Mouse (Mus musculus) MEL (cell line): ENCODE results near the gene Gpr142. TPM values are rescaled to one million over a fixed set of nuclear protein-coding genes. Genes with fewer than 3 reads are reported as not detected.

Source experiments
- DNase-seq: peaks from one replicate; pipeline ENCODE4 v3.0.0; 2011; ENCODE audit warnings: low read depth, low spot score
- H3K27ac ChIP-seq: 2 replicates; pipeline ENCODE4 v1.5.1; 2012; ENCODE audit warnings: low read depth, mild to moderate bottlenecking, control low read depth, low read length, moderate library complexity; ENCODE audit not compliant: control insufficient read depth
- H3K27me3 ChIP-seq, 2 experiments: fragments of 150-350 bp in 1 of 2; sonication (generic) in 1 of 2; 2 replicates each; pipeline ENCODE4 v1.6.1; 2012; ENCODE audit warnings: low read length in 2 of 2, mild to moderate bottlenecking in 2 of 2, improper control_type of control experiment in 1 of 2, moderate library complexity in 1 of 2; ENCODE audit not compliant: insufficient read depth in 2 of 2, control insufficient read depth in 1 of 2
- H3K36me3 ChIP-seq, 2 experiments: 2 replicates each; pipeline ENCODE4 v1.6.1; 2012 to 2014; ENCODE audit warnings: low read length in 2 of 2, improper control_type of control experiment in 1 of 2, inconsistent platforms in 1 of 2, mild to moderate bottlenecking in 1 of 2; ENCODE audit not compliant: insufficient read depth in 2 of 2, control insufficient read depth in 1 of 2
- H3K4me1 ChIP-seq, 2 experiments: fragments of 150-350 bp in 1 of 2; sonication (generic) in 1 of 2; 2 replicates each; pipeline ENCODE4 v1.6.1; 2012; ENCODE audit warnings: low read length in 2 of 2, improper control_type of control experiment in 1 of 2, mild to moderate bottlenecking in 1 of 2; ENCODE audit not compliant: insufficient read depth in 2 of 2, control insufficient read depth in 1 of 2
- H3K4me3 ChIP-seq, 2 experiments: fragments of 150-350 bp in 1 of 2; sonication (generic) in 1 of 2; 2 replicates each; pipeline ENCODE4 v1.5.1; 2012; ENCODE audit warnings: low read depth in 2 of 2, low read length in 2 of 2, mild to moderate bottlenecking in 2 of 2, moderate library complexity in 2 of 2, control low read depth in 1 of 2, improper control_type of control experiment in 1 of 2; ENCODE audit not compliant: control insufficient read depth in 1 of 2, insufficient read depth in 1 of 2
- H3K79me2 ChIP-seq: 2 replicates; pipeline ENCODE4 v1.6.1; 2012; ENCODE audit warnings: mild to moderate bottlenecking, low read length, moderate library complexity; ENCODE audit not compliant: control insufficient read depth, poor library complexity, insufficient read depth
- H3K9ac ChIP-seq: 2 replicates; pipeline ENCODE4 v1.6.1; 2012; ENCODE audit warnings: low read depth, mild to moderate bottlenecking, control low read depth, low read length, moderate library complexity; ENCODE audit not compliant: control insufficient read depth, poor library complexity, severe bottlenecking
- H3K9me3 ChIP-seq: fragments of 150-350 bp; sonication (generic); replicated peaks from 2 replicates; pipeline ENCODE4 v1.6.1; 2012; ENCODE audit warnings: mild to moderate bottlenecking, low read length, improper control_type of control experiment, moderate library complexity; ENCODE audit not compliant: insufficient read depth
- CTCF ChIP-seq, 3 experiments: IDR thresholded peaks in 2 of 3; conservative IDR thresholded peaks in 1 of 3; 2 replicates each; pipeline ENCODE4 v1.5.1; 2011 to 2012; ENCODE audit warnings: low read length in 3 of 3, low read depth in 2 of 3, mild to moderate bottlenecking in 2 of 3, improper control_type of control experiment in 1 of 3, inconsistent platforms in 1 of 3, mixed read lengths in 1 of 3, moderate library complexity in 1 of 3; ENCODE audit not compliant: control insufficient read depth in 1 of 3, insufficient read depth in 1 of 3, poor library complexity in 1 of 3, severe bottlenecking in 1 of 3
- E2F4 ChIP-seq: IDR thresholded peaks from 2 replicates; pipeline ENCODE4 v1.6.1; 2011; ENCODE audit warnings: low read depth, low read length, improper control_type of control experiment, borderline replicate concordance
- EP300 ChIP-seq, 2 experiments: IDR thresholded peaks; 2 replicates each; pipeline ENCODE4 v1.6.1; 2011; ENCODE audit warnings: improper control_type of control experiment in 2 of 2, low read length in 2 of 2, low read depth in 1 of 2, mild to moderate bottlenecking in 1 of 2
- ETS1 ChIP-seq: IDR thresholded peaks from 2 replicates; pipeline ENCODE4 v1.6.1; 2012; ENCODE audit warnings: low read depth, mild to moderate bottlenecking, inconsistent platforms, low read length, improper control_type of control experiment, moderate library complexity
- GABPA ChIP-seq: IDR thresholded peaks from 2 replicates; pipeline ENCODE4 v1.6.1; 2012; ENCODE audit warnings: low read depth, mild to moderate bottlenecking, inconsistent platforms, low read length, improper control_type of control experiment, moderate library complexity
- HCFC1 ChIP-seq: IDR thresholded peaks from 2 replicates; pipeline ENCODE4 v1.6.1; 2012; ENCODE audit warnings: low read depth, mild to moderate bottlenecking, inconsistent platforms, low read length, improper control_type of control experiment, moderate library complexity
- KAT2A ChIP-seq: conservative IDR thresholded peaks from 2 replicates; pipeline ENCODE4 v1.6.1; 2012; ENCODE audit warnings: low read depth, low read length, improper control_type of control experiment, inconsistent platforms
- MAX ChIP-seq: IDR thresholded peaks from 2 replicates; pipeline ENCODE4 v1.6.1; 2011; ENCODE audit warnings: low read length, improper control_type of control experiment
- MEF2A ChIP-seq: IDR thresholded peaks from 2 replicates; pipeline ENCODE4 v1.6.1; 2014; ENCODE audit warnings: low read depth, mild to moderate bottlenecking, inconsistent platforms, low read length, improper control_type of control experiment; ENCODE audit not compliant: poor library complexity, insufficient replicate concordance, severe bottlenecking; ENCODE audit errors: extremely low read depth
- MYB ChIP-seq: IDR thresholded peaks from 2 replicates; pipeline ENCODE4 v1.6.1; 2011; ENCODE audit warnings: mild to moderate bottlenecking, low read depth, low read length, improper control_type of control experiment
- MYC ChIP-seq: IDR thresholded peaks from 2 replicates; pipeline ENCODE4 v1.6.1; 2011; ENCODE audit warnings: low read depth, mild to moderate bottlenecking, low read length, improper control_type of control experiment, moderate library complexity
- POLR2AphosphoS5 ChIP-seq: IDR thresholded peaks from 2 replicates; pipeline ENCODE4 v1.6.1; 2012; ENCODE audit warnings: low read depth, borderline replicate concordance, mild to moderate bottlenecking, inconsistent platforms, low read length, moderate library complexity, mixed read lengths
- RAD21 ChIP-seq: IDR thresholded peaks from 2 replicates; pipeline ENCODE4 v1.6.1; 2011; ENCODE audit warnings: mild to moderate bottlenecking, low read depth, low read length, improper control_type of control experiment
- SMC3 ChIP-seq: IDR thresholded peaks from 2 replicates; pipeline ENCODE4 v1.6.1; 2011; ENCODE audit warnings: low read depth, low read length, improper control_type of control experiment
- TAL1 ChIP-seq: IDR thresholded peaks from 2 replicates; pipeline ENCODE4 v1.6.1; 2012; ENCODE audit warnings: mild to moderate bottlenecking, inconsistent platforms, low read length, moderate library complexity, mixed read lengths
- TBP ChIP-seq: IDR thresholded peaks from 2 replicates; pipeline ENCODE4 v1.8.0; 2011; ENCODE audit warnings: low read depth, low read length, improper control_type of control experiment
- TCF12 ChIP-seq: IDR thresholded peaks from 2 replicates; pipeline ENCODE4 v1.6.1; 2014; ENCODE audit warnings: low read depth, mild to moderate bottlenecking, inconsistent platforms, low read length, improper control_type of control experiment, moderate library complexity
- UBTF ChIP-seq: IDR thresholded peaks from 2 replicates; pipeline ENCODE4 v1.6.1; 2012; ENCODE audit warnings: low read depth, mild to moderate bottlenecking, inconsistent platforms, low read length, improper control_type of control experiment, moderate library complexity, borderline replicate concordance; ENCODE audit not compliant: insufficient read depth
- USF2 ChIP-seq, 2 experiments: IDR thresholded peaks; 2 replicates each; pipeline ENCODE4 v1.6.1; 2011 to 2012; ENCODE audit warnings: improper control_type of control experiment in 2 of 2, low read length in 2 of 2, borderline replicate concordance in 1 of 2, inconsistent platforms in 1 of 2, low read depth in 1 of 2, mild to moderate bottlenecking in 1 of 2; ENCODE audit not compliant: insufficient read depth in 1 of 2
- ZMIZ1 ChIP-seq: IDR thresholded peaks from 2 replicates; pipeline ENCODE4 v1.6.1; 2012; ENCODE audit warnings: low read depth, mild to moderate bottlenecking, inconsistent platforms, low read length, improper control_type of control experiment, moderate library complexity
- polyA plus RNA-seq, 2 experiments: library from polyadenylated mRNA; stranded (reverse) in 1 of 2; unstranded in 1 of 2; fragments of >175 nt in 1 of 2; fragments of >200 nt in 1 of 2; gene quantifications; 2 replicates each; pipeline versions ENCODE4 v1.2.1 to v1.2.4; 2012; ENCODE audit warnings: low replicate concordance in 2 of 2, low read depth in 1 of 2; ENCODE audit not compliant: insufficient read length in 2 of 2, insufficient read depth in 1 of 2, missing spikeins in 1 of 2
- total RNA-seq: library from RNA; depleted of rRNA; stranded (reverse); fragments of 300-350 nt; gene quantifications from 2 replicates; pipeline ENCODE4 v1.2.3, GENCODE M21; 2012

The Gpr142 gene
- total and polyA plus RNA-seq, 3 experiments = not detected

GRCm38 (mm10) chr11:114790171-114790570, 8.6 kb upstream of the Gpr142 start:
- Histone ChIP-seq H3K9me3 (no peaks in the 10 kb centered on the region), H3K4me1 (no peaks in the 10 kb centered on the region), H3K27me3 (no peaks in the 10 kb centered on the region), H3K4me3 (no peak overlapping the region), H3K36me3 (no peaks in the 10 kb centered on the region), H3K9ac (no peak overlapping the region), H3K79me2 (no peaks in the 10 kb centered on the region), H3K27ac (no peak overlapping the region)
- no peak for TF ChIP-seq GABPA
- TF ChIP-seq TAL1 = no peak
- TF ChIP-seq MYB = no peak
- no peak for TF ChIP-seq UBTF
- no peak for TF ChIP-seq E2F4
- DNase-seq = no peak

- Histone ChIP-seq H3K27me3 (no peaks in the 10 kb centered on the region), H3K9ac (no peak overlapping the region), H3K27ac (no peak overlapping the region), H3K4me3 (no peak overlapping the region), H3K9me3 (no peaks in the 10 kb centered on the region), H3K4me1 (no peaks in the 10 kb centered on the region), H3K36me3 (no peaks in the 10 kb centered on the region), H3K79me2 (no peaks in the 10 kb centered on the region)
- TF ChIP-seq SMC3 (no peak), EP300 (IDR thresholded peaks at IDR 0.05; ENCODE audit: low read depth in 1 of 2, low read length in 2 of 2) (no peak), KAT2A (no peak), TBP (no peak), ZMIZ1 (no peak), RAD21 (no peak), TCF12 (no peak), CTCF (IDR thresholded peaks at IDR 0.05 in 2 of 3, conservative IDR thresholded peaks at IDR 0.05 in 1 of 3; ENCODE audit: control insufficient read depth in 1 of 3, insufficient read depth in 1 of 3, low read depth in 2 of 3, low read length in 3 of 3, poor library complexity in 1 of 3, severe bottlenecking in 1 of 3) (no peak), MAX (no peak), USF2 (IDR thresholded peaks at IDR 0.05; ENCODE audit: borderline replicate concordance in 1 of 2, insufficient read depth in 1 of 2, low read depth in 1 of 2, low read length in 2 of 2) (no peak), ETS1 (no peak), MYC (no peak), MEF2A (no peak), POLR2AphosphoS5 (no peak), HCFC1 (no peak)
- DNase-seq = no peak
These were observed 7.9 kb upstream of the Gpr142 start for GRCm38 (mm10) chr11:114790841-114791240.
